Mouse (Mus musculus) v-Abl transformed pro-B cells (cell line): Measurements from ENCODE around the gene Fubp3.
"Not testable (repeated sequence)": the region's sequence is repeated elsewhere in the genome, so short reads cannot be mapped to it uniquely, and the experiment has no call there.

ENCODE experiments used
- in situ Hi-C, 2 experiments: fragments of 400-800 bp; cut with MboI; formaldehyde crosslinking; loops; one replicate each; pipeline ENCODE4 v1.15.1; 2025; ENCODE audit not compliant: unreplicated experiment in 2 of 2

Gene Fubp3

DNA sequence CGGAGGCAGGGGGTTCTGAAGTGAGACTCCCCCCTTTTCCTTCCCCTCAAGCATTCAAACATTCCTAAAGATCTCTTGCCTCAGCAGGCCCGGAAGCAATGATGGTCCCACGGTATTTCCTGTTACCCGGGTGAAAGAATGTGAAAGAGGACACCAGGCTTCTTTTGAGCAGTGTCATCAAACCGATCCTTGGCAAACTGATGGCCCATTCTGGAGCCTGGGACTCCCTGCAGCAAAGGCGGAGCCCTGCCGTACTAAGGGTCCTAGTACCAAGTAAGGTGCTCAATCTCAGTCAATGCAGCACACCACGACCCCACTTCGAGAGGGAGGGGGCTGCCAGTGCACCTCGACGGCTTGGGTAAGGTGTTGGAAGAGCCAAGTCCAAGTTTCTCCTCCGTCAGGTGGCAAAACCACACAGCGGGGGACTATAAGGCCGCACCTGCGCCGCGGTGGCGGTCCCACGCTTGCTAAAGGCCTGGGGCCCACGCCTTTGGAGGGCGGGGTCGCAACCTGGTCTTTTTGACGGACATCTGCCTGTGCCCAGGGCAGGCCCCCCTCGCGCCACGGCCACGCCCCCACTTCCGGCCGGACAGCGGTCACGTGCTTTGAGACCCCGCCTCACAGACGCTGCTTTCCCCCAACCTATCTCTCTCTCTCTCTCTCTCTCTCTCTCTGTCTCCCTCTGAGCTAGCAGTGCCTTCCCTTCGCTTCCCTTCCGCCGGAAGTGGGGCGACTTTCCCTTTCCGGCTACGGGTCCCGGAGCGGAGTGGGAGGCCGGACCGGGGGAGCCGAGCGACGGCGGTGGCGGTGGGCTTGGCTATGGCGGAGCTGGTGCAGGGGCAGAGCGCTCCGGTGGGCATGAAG lies at the start of gene Fubp3:
TSS of gene Fubp3 (plus strand) at position 601 of the 864 bp plus-strand sequence.
- in situ Hi-C loops = no loop called here

DNA sequence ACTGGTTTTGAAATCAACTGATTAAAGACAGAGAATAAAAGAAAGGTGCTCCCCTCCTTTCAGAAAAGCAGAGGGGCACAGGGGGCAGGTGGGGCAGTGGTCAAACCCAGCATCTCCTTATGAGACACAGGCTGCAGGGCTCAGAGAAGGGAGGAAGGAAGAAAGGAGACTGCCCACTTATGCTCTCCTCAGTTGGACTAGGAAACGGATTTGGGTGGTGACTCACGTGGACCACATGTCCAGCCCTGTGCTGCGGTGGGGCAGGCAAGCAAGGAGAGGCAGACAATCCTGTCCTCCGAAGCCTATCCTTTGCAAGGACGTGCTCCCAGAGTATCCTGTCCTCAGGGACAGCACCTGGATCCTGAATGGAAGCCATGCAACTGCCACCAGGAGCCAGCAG lies 47.8 kb upstream of the Fubp3 start:
- in situ Hi-C loops = loop anchor here in 1 of 2 experiments (25.0 kb wide), 2 partner anchors 662 to 1012 kb away; no protein-coding TSS in a partner anchor

DNA sequence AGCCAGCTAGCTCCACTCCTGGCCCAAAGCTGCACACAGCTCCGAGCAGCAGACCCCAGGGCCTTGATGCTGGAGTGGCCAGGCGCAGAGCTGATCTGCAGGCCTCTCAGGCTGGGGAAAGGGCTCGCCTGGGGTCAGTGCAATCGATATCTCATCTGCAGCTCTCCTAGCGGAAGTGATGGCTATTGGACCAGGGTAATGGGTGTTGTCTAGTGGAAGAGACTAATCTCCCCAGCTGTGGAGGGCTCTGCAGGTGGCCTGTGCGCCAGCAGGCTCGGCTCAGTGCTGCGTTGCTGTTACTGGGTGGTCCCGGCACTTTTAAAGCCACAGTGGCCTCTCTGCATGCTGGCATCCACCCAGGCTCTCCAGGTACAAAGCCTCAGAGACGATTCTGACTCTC lies 46.7 kb upstream of the Fubp3 start:
- in situ Hi-C loops = loop anchor here in 1 of 2 experiments (25.0 kb wide), 2 partner anchors 663 to 1013 kb away; no protein-coding TSS in a partner anchor

DNA sequence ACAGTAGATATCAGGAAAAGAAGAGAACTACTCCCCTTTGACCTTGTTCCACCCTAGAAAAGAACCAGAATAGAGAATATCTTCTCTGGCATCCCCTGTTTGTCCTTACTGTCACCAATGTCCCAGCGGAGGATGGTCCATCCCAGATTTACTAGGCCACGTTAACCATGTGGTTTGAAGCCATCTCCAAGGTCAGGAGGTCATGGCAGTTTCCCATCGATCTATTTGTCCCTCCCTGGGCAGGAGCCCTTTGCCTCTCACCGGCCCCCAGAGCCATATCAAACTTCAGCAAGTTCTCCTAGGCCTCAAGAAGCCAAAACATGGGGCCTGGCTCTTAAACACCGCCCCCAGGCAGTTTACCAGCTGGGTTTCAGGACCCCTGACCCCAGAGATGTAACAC lies 42.2 kb upstream of the Fubp3 start:
- in situ Hi-C loops = loop anchor here in 1 of 2 experiments (25.0 kb wide), 2 partner anchors 668 to 1018 kb away; no protein-coding TSS in a partner anchor

DNA sequence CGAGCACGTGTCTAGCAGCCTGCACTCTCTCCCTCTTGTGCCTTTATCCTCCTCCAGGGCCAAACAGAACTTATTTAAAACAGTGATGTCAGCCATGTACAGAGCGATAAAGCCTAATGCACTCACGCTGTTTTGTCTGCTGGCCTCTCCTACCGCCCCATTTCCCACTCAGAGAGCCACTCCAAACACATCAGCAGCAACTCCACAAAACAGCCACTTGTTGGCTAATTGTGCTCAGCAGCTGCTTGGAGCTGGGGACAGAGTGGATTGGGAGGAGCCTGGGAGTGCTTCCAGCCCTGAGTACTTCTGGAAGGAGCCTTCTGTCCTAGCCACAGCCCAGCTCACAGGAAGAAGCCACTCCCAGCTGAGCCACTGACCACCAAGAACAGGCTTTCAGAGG lies 35.4 kb upstream of the Fubp3 start:
- in situ Hi-C loops = loop anchor here in 1 of 2 experiments (25.0 kb wide), 2 partner anchors 675 to 1025 kb away; no protein-coding TSS in a partner anchor

- in situ Hi-C loops = loop anchor here in 1 of 2 experiments (25.0 kb wide), 2 partner anchors 676 to 1026 kb away; no protein-coding TSS in a partner anchor
These were observed 33.7 kb upstream of the Fubp3 start for GRCm38 (mm10) chr2:31538745-31539144.

- in situ Hi-C loops = loop anchor here in 1 of 2 experiments (25.0 kb wide), 2 partner anchors 679 to 1029 kb away; no protein-coding TSS in a partner anchor
These were observed 30.9 kb upstream of the Fubp3 start for GRCm38 (mm10) chr2:31541581-31541980.

DNA sequence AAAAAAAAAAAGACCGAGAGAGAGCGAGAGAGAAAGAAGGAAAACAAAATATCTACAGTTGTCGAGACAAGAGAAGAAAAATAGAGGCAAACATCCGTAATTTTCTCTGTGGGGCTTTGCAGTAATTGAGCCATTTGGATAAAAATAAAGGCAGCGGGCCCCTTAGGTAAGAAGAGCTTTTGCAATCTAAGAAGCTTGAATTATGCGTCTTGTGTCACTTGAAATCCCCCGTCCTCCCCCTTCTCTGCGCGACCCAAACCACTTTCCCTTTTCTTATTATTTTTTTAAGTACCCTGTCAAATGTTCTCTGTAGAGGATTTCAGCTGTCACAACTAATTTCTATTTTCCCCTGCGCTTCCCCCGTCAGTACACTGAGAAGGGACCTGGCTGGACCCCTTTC lies 24.7 kb upstream of the Fubp3 start:
- in situ Hi-C loops = loop anchor here in 1 of 2 experiments (25.0 kb wide), 2 partner anchors 685 to 1035 kb away; no protein-coding TSS in a partner anchor

DNA sequence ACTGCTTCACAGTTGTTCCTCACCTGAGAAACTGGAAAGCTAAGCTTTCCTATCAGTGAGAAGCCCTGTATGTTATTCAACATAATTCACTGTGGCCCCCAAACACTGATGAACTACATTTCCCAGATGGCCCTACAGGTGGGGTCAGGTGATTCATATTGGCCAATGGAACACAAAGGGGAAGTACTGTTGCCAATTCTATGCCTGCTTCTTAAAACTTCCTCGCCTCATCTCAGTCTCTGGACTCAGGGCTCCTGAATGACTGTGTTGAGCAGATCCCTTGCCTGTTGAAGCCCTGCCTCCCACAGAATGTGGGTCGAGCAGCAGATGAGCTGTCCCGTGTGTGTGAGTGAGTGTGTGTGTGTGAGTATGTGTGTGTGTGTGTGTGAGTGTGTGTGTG lies 21.9 kb upstream of the Fubp3 start:
- in situ Hi-C loops = no loop called here

DNA sequence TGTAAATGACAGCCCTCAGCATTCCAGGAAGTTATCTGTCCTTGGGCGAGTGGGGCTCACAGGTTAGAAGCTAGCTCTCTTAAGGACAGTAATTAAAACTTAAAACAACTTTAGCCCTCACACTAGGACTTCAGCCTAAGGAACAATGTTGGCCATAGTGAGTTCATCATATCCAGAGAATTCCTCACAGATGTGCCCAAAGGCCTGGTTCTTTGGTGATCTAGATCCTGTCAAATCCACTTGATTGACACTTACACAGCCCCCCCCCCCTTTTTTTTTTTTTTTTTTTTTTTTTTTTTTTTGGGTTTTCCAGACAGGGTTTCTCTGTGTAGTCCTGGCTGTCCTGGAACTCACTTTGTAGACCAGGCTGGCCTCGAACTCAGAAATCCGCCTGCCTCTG lies 21.1 kb upstream of the Fubp3 start:
- in situ Hi-C loops = not testable (repeated sequence)

- in situ Hi-C loops = no loop called here
These were observed 20.5 kb upstream of the Fubp3 start for GRCm38 (mm10) chr2:31551971-31552370.

DNA sequence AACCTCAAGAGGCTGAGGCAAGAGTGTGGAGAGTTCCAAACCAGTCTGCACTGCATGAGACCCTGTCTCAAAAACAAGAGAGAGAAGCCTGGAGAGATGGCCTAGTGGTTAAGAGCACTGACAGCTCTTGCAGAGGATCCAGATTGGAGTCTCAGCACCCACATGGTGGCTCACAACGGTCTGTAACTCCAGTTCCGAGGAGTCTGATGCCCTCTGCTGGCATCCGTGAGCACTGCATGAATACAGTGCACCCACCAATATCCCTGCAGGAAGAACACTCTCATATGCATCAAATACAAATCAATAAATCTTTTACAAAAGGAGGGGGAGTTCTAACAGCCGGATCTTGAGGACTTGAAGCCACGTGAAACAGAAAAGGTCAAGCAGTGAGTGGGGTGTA lies 17.8 kb upstream of the Fubp3 start:
- in situ Hi-C loops = no loop called here

DNA sequence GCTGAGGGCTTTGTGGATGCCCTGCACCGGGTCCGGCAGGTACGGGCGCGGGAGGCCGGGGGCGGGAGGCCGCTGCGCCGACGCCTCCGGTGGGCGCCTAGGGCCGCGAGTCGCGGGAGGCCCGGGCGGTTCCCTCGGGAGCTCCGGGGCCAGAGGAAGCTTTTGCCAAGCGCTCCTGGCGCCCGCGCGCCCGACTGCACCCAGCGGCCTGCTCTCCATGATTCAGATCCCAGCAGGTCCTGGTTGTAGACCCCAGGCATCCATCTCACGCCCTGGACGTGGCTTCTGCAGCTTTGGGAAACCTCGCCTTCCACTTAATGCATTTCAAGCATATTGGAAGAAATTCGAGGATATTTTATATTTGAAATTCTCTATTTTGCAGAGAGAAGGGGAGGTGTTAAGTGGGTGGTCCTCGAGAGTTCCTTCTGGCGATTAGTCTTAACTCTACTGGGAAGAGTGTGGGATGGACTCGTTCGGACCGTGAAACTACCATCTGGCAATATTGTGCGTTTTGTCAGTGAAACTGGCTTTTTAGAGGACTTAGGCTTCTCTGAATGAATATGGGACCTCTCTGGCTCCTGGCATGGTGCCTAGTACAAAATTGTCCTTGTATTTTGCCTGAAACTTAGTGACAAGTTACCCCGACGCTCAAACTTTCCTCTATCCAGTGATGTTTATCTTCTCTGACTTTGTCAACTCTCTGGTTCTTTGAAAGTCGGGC lies 624 bp downstream of the Fubp3 start:
- in situ Hi-C loops = no loop called here

- in situ Hi-C loops = no loop called here
These were observed 9.2 kb downstream of the Fubp3 start for GRCm38 (mm10) chr2:31581617-31582016.

DNA sequence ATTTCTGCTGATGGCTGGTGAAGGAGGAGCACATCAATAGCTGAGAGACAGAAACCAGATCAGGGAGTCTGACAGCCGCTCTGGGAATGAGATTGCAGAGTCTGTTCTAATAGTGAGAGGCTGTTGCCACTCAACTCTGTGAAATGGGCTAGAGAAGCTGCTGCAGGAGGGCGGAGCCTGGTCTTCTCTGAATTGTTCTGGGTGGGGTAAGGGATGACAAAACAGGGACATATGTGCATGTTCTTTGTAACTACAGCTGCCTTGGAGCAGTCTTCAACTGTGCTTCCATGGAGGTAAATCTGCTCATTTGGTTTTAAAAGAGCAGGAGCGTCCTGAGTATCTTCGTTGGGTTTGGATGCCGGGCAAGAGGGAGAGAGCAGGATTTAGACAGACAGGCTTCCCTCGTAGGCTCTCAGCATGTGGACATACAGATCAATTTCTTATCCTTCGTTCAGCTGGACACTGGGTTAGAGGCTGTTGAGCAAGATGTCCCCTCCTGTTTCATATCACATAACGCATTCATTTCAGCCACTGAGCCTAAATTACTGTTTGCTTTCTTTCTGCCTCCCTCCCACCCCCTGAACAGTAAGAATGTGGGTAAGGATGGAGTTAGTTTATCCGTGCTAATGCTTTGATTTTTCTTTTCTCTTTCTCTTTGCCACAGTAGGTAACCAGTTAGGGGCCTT lies 19.5 kb downstream of the Fubp3 start:
- in situ Hi-C loops = no loop called here

DNA sequence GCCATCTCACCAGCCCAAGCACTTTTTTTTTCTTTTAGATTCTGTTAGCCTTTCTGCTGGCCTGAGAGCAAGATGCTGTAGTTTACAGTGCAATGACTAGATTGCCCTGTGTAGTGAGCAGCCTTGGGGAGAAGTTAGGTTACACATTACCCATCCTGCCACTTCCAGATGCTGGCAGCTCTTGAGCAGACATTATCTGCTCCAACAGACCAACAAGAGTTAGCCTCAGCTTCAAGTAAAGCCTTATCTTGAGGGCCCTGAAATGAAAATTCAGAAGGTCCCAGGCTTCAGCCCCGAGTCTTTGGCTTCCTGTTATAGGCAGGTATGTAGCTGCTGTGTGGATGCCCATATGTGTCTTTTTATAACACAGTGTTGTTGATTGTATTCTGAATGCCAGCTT lies 35.1 kb downstream of the Fubp3 start:
- in situ Hi-C loops = loop anchor here in 1 of 2 experiments (25.0 kb wide), 1 partner anchor 1595 kb away; no protein-coding TSS in a partner anchor

DNA sequence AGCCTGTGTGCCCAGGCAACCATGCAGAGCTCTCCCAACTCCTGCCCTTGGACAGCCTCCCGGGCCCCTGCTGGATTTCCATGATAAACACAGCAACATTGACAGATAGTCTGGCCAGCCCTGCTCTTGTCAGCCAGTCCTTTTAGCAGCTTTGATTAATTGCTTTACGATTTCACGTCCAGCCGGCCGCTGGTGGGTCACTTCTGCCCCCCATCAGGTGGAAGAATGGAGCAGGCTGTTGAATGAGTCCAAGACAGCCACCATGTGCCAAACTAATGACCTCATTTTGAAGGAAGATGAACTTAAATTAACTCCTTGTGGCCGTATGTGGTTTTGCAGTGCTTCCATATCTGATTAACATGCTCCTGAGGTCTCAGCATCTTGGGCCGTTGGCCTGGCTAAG lies 37.4 kb downstream of the Fubp3 start:
- in situ Hi-C loops = loop anchor here in 1 of 2 experiments (25.0 kb wide), 1 partner anchor 1598 kb away; no protein-coding TSS in a partner anchor

DNA sequence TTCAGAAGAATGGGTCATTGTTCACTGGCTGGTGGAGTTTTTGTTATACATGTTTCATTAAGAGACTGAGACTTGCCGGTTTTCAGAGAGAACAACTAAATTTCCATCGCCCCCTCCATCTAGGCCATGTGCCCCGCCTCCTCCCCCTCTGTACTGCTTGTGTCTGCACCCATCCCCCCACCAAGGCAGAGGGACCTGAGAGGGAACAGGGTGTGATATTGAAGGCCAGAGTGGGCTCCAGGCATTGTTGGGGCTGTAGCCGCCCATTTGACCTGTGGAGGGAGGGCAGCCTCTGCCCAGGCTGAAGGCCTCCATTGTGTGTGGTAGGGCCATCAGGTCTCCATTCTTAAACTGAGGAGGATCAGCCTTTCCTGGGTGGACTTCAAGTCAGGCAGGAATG lies 38.5 kb downstream of the Fubp3 start:
- in situ Hi-C loops = loop anchor here in 1 of 2 experiments (25.0 kb wide), 1 partner anchor 1599 kb away; no protein-coding TSS in a partner anchor

DNA sequence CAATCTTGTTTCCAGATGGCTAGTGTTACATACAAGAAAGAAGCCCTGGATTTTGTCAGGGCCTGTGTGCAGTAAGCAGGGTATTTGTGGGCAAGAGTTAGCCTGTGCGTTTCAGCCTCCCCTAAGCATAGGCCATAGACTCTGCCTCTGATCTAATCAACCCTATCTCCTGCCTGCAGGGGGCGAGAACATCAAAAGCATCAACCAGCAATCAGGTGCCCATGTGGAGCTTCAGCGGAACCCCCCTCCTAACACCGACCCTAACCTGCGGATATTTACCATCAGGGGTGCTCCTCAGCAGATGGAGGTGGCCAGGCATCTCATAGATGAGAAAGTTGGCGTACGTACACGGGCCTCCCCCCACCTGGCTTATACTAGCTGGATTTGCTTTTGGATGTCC lies 38.9 kb downstream of the Fubp3 start:
- in situ Hi-C loops = loop anchor here in 1 of 2 experiments (25.0 kb wide), 1 partner anchor 1599 kb away; no protein-coding TSS in a partner anchor

- in situ Hi-C loops = loop anchor here in 1 of 2 experiments (25.0 kb wide), 1 partner anchor 1600 kb away; no protein-coding TSS in a partner anchor
These were observed 40.2 kb downstream of the Fubp3 start for GRCm38 (mm10) chr2:31612627-31613026.
